Mouse (Mus musculus): Measurements from ENCODE around the gene Stx1a.

DNA sequence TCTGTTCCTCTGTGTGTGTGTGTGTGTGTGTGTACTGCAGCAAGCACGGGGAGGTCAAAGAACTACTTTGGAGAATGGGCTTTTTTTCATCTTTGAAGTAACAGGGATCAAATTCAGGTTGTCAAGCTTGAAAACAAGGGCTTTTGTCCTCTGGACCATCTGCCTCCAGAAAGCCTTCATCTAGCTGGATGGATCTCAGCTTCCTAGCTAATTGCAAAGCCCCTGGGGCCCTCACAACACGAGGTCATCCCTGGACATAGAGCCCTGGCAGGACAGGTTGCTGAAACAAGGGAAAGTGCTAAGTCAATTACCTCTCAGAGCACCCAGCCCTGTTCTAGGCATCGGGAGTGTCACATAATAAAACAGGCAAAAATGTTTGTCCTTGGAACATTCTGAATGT lies 39.5 kb upstream of the Stx1a start:
- no peak for TF ChIP-seq CTCF (IDR thresholded peaks at IDR 0.05; ENCODE audit: control insufficient read depth, insufficient read depth, insufficient read length)
- no peak for TF ChIP-seq FOSL1 (IDR thresholded peaks at IDR 0.05; ENCODE audit: insufficient read depth, low read length, poor library complexity, severe bottlenecking)
- no peak for TF ChIP-seq MYOD1 (IDR thresholded peaks at IDR 0.05; ENCODE audit: control insufficient read depth, insufficient read length, low read depth)
- TF ChIP-seq CEBPB (IDR thresholded peaks at IDR 0.05; ENCODE audit: low read depth) = no peak
